Mouse (Mus musculus) large intestine, adult 2 months (tissue): ENCODE measurements at regions not wholly inside any gene's neighbourhood (a gene's known extent, or its start where the extent isn't known, plus 50 kb on each side); places are given as distances from the start of the nearest gene placed in this dataset.
A peak's percentile ranks its signal among the peaks of the same experiment; 100 is the strongest.

Source experiments
- DNase-seq: peaks from one replicate; pipeline ENCODE4 v3.0.0-alpha.2; 2012; ENCODE audit warnings: low read depth, low spot score
- whole genome bisulfite sequencing: fragments of 180-500 bp; shearing (Covaris S2); methylation state at CpG from one replicate; pipeline ENCODE4 v1.1.7; 2018; 5-methylcytosine and 5-hydroxymethylcytosine counted together

GRCm38 (mm10) chr1:151045334-151045733, 52.1 kb upstream of the Hmcn1 start:
- DNase-seq, result no peak
- WGBS, result 63% methylated on average over 5 of the region's 5 CpGs

DNA sequence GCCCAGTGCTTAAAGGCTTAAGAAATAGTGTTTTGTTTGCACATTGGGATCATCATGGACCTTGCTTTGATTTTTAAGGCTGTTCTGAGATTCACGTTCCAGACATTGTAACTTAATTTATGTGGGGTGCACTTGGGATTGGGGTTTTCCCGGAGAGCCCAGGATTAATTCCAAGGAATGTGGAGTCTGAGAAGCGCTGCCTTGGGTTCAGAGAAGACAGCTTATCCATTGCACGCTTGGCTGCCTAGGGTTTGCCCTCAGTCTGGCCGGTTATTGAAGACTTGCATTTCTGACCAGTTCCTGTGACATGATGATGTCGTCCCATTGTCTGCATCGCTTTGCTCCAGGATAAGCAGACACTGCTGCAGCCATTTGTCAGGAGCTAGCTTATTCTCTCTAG, 53.4 kb upstream of the Hmcn1 start:
- 56% methylated on average over 7 of the region's 7 CpGs for WGBS
- no peak for DNase-seq

DNA sequence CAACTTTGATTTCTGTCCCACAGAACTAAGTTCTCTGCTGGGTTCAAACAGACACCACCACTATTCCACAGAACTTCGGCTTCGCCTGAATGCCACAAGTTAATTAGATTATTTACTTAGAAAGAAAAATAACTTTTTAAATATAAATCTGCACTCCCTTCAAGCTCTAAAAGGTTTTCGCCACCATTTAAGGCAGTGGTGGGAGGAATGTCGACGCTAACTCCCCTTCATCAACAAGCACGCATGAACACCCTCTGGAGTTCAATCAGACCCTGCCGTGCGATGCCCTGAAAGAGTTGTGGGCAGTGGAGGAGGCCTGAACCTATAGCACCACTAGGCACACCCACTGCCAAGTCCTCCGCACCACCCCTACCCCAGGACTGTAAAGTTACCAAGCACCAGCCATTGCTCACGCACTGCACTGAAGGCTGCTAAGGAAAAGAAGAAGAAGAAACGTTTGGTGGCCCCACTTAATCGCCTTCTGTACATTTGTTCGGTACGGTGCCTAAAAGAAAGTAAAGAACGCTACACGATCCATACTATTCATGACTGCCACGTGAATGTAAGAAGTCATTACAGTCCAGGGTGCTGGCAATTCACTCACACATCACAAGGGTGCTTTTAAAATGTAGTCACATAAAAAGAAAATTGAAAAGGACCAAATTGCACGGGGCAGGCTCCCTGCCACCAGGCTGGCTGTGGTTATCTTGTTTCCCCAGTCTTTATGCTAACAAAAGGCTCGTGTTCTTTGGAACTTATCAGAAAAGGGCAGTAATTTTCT, 56.7 kb upstream of the Hmcn1 start:
- WGBS, result 74% methylated on average over 19 of the region's 19 CpGs
- no peak for DNase-seq

- DNase-seq, result no peak
- 73% methylated on average over 3 of the region's 3 CpGs for WGBS
Observed at GRCm38 (mm10) chr1:151050507-151050816, 57.2 kb upstream of the Hmcn1 start.

- DNase-seq, result no peak
Observed at GRCm38 (mm10) chr1:151053268-151053667, 60.0 kb upstream of the Hmcn1 start.

DNA sequence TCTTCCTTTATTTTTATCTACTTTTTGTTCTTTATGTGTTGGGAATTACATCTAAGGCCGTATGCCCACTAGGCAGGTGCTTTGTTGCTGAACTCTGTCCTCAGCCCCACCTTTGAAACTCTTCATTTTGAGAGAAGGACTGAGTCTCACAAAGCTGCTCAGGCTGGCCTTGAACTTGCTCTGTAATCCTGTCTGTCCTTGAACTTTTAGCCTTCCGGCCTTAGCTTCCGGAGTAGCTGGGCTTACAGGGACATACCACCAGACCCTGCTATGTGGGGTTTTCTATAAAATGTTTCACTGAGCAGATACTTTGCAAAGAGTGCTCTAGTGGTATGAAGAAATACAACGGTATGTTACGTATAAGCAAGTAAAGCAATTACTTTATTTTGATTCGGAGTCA, 62.2 kb upstream of the Hmcn1 start:
- WGBS, result 86% methylated on average over 6 of the region's 6 CpGs
- DNase-seq, result no peak

More at GRCm38 (mm10) chr1:151053268-151053667, 60.0 kb upstream of the Hmcn1 start:
- 47% methylated on average over 5 of the region's 5 CpGs for WGBS

DNA sequence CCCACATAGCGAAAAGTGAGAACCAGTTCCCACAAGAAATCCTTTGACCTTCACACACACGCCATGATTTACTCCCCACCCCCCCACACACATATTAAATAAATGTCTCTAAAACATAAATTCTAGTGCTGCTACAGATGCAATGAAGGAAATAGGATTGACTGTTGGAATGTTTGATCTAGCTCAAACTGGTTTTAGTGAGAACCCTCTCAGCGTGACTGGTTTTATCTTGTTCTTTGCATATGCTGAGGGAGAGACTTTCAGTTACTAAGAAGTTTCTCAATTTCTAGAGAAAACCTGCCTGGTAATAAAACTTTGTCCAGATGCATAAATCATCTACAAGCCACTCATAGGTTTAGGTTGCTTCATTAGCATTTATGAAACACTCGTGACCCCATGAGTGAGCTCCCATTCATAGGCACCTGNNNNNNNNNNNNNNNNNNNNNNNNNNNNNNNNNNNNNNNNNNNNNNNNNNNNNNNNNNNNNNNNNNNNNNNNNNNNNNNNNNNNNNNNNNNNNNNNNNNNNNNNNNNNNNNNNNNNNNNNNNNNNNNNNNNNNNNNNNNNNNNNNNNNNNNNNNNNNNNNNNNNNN, 66.4 kb upstream of the Hmcn1 start:
- DNase-seq, result no peak
- 81% methylated on average over 4 of the region's 4 CpGs for WGBS

- DNase-seq, result no peak
- 77% methylated on average over 9 of the region's 9 CpGs for WGBS
Observed at GRCm38 (mm10) chr1:151065090-151065567, 71.9 kb upstream of the Hmcn1 start.

GRCm38 (mm10) chr1:151066379-151067128, 73.3 kb upstream of the Hmcn1 start:
- DNase-seq, result no peak
- 71% methylated on average over 15 of the region's 15 CpGs for WGBS

GRCm38 (mm10) chr1:151074508-151075314, 81.5 kb upstream of the Hmcn1 start:
- 79% methylated on average over 16 of the region's 16 CpGs for WGBS
- DNase-seq, result no peak

- no peak for DNase-seq
- WGBS, result 69% methylated on average over 6 of the region's 6 CpGs
Observed at GRCm38 (mm10) chr1:151075541-151075940, 82.3 kb upstream of the Hmcn1 start.

DNA sequence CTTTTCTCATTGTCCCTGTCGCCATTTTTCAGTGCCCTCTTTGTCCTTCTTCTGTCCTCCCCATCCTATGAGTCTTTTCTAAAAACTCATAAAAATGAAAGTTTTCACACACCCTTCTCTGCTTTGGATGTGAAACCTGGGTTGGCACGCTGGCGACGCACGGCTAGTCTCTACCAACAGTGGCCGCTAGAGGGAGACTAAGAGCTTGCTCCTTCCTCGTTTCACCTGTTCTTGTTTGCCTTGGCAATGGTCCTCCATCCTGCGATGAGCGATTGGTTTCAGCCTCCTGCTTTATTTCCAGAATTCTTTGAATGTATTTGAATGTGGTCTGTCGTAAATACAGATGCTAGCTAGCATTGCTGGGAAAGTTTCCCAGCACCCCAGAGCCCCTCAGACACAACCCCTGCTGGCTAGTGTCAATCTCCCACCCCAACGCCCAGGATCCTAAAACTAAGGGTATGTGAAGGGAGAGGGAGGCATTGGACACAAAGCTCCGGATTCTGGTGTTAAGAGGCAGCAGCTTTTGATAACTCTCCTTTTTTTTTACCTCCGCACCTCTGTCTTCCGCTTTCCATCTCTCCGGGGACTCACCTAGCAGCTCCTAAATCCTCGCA, 85.8 kb upstream of the Hmcn1 start:
- DNase-seq, result peak; percentile 67
- WGBS, result 29% methylated on average over 16 of the region's 16 CpGs

DNA sequence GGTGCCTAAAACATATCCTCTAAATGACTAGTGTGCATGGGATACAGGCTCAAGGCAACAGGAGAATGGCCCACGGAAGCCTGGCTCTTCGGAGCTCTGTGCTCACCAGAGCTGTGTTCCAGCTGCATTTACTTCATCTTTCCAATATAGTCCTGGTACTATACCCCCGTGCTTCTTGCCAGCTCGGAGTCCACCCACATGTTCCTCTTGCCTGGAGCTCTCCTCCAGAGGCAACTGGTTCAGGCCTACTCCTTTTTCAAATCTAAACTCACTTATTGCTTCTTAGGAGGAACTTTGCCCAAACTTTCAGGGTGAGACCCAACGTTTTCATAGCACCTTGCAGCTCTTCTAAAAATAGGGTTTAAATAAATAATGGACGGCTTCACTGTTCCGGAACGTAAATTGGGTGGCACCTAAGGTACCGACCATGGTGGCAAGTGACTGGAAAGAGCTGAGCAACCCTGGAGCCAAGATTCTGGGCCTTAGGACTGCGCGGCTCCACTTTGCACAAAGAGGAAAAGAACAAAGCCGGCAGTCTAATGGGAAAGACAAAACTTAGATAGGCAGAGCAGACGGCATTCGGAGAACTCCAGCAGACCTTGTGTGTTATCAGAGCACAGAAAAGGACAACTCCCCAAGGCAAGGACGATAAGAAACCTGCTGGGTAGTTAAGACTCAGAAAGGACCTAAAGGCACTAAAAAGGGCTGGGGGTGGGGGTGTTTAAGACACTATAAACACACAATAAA, 86.6 kb upstream of the Hmcn1 start:
- no peak for DNase-seq
- 77% methylated on average over 15 of the region's 15 CpGs for WGBS

DNA sequence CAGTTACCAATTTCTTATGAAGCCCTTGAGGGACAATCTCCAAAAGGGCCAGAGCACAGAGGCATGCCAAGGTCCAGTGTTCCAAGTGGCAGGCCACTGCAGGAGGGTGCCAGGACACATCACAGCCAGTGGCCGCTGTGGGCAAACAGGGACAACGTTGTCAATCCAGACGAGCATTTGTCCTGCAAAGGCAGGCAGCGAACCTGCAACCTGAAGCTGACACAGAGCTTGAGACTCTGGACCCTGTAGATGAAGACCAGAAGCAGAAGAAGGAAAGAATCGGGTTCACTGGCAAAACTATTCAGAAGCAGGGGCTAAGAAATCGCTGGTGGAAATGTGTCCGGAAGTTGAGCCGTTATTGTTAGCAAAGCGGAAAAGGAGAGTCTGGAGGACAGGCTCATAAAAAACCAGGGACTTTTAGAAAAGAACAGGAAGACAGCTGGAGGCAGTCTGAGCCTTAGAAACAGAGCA, 87.3 kb upstream of the Hmcn1 start:
- no peak for DNase-seq
- WGBS, result 43% methylated on average over 9 of the region's 9 CpGs

DNA sequence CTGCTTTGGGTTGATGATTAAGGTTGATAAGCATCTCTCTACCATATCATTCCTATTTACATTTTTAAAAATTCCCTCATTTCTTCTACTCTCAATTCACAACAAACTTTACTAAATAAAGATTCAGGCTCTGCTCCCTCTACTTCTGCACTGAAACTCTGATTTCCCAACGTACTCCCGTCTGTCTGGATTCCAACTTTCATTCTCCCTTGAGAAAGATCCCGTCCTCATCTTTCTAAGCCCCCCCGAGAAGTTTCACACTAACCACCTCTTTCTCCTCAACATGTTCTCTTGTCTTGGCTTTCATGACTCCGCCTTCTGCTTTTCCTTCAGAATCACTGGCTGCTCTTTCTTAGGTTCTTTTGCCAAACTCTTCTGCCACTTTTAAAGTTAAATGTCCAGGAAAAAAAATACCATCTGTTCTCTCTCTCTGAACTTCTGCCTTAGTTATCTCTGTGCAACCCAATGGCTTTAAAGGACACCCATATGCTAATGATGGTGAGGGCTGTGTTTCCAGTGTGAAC, 89.3 kb upstream of the Hmcn1 start:
- WGBS, result 87% methylated on average over 5 of the region's 5 CpGs
- no peak for DNase-seq

- WGBS, result 77% methylated on average over 2 of the region's 2 CpGs
- DNase-seq, result no peak
Observed at GRCm38 (mm10) chr1:151083806-151084205, 90.6 kb upstream of the Hmcn1 start.

DNA sequence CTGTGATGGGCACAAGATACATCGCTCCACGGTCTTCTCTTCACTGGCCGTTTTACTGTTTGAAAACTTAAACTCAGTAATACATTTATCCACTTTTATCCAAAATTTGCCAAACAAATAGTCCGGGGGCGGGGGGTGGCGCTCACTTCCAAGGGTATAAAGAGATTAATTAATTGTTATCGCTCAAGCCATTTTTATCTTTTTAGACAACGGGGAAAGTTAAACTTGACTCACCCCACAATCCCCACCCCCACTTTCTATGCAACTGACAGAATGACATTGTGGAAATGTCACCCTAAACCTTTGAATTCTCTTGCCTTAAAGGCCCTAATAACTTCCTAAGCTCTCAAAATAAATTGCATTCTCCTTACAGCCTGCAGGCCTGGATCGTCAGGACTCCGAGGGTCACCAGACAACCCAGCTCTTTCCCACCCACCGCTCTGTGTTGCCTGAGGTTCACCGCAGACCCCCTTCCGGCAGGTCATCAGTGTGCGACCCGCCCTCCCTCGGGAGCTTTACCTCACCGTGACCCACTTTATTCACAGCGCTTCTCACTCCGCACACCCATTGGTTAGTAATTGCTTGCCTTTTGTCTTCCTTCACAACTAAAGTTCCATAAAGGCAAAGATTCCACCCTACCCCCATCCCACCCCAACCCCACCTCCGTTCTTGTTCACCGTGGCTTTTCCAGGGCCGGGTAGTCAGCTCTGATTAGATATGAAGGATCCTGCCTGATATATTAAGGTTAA, 93.0 kb upstream of the Hmcn1 start:
- no peak for DNase-seq
- 92% methylated on average over 22 of the region's 22 CpGs for WGBS

DNA sequence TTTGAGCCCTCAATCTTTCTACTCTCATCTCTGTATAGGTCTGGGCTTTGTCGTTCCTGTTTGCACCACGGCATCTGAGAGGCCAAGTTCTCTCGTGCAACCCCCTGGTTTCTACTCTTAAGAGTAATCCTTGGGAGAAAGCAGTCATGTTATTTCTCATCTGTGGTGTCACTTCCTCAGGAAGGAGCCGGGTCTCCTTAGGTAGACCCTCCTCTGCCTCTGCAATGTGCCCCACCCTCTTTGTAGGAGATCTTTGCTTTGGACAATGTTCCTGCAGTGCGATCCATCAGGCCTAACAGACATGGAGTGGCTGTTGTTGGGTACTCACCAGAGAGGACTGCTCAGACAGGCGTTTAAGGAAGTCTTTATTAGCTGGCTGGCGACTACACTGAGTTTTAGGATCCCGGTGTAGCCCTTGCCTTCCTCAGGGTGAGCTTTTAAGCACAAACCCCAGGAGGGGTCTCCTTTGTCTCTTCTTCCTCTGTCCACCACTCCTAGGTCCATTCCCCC, 94.0 kb upstream of the Hmcn1 start:
- 70% methylated on average over 8 of the region's 8 CpGs for WGBS
- DNase-seq, result no peak
